Mouse (Mus musculus) bone marrow, adult 2 months (tissue): ENCODE measurements around the gene Gm11034. TPM values are rescaled to one million over a fixed set of nuclear protein-coding genes. Genes with fewer than 3 reads are reported as not detected.
A peak's percentile ranks its signal among the peaks of the same experiment; 100 is the strongest.

Experiments
- H3K27ac ChIP-seq: fragments of 200-500 bp; 2 replicates; pipeline ENCODE4 v1.5.1; 2012; ENCODE audit warnings: low read depth, mild to moderate bottlenecking, control low read depth, inconsistent platforms, low read length; ENCODE audit not compliant: control insufficient read depth, poor library complexity, insufficient read depth
- H3K4me1 ChIP-seq: fragments of 200-500 bp; 2 replicates; pipeline ENCODE4 v1.6.1; 2011; ENCODE audit warnings: low read length; ENCODE audit not compliant: control insufficient read depth, insufficient read depth
- H3K4me3 ChIP-seq: fragments of 200-500 bp; replicated peaks from 2 replicates; pipeline ENCODE3; 2011; ENCODE audit warnings: mild to moderate bottlenecking, low read depth, low read length, control low read depth; ENCODE audit not compliant: control insufficient read depth
- CTCF ChIP-seq: fragments of 200-500 bp; IDR thresholded peaks from 2 replicates; pipeline ENCODE4 v1.5.1; 2011; ENCODE audit warnings: low read length, control low read depth; ENCODE audit not compliant: control insufficient read depth, insufficient read depth
- POLR2A ChIP-seq: fragments of 200-500 bp; IDR thresholded peaks from 2 replicates; pipeline ENCODE4 v1.6.1; 2011; ENCODE audit warnings: low read depth, mild to moderate bottlenecking, control low read depth, low read length, borderline replicate concordance; ENCODE audit not compliant: control insufficient read depth
- WGBS: fragments of 180-500 bp; shearing (Covaris S2); methylation state at CpG from one replicate; pipeline ENCODE4 v1.1.7; 2018; 5-methylcytosine and 5-hydroxymethylcytosine counted together
- polyA plus RNA-seq: library from polyadenylated mRNA; stranded (reverse); fragments of >200 nt; gene quantifications from 2 replicates; pipeline ENCODE4 v1.2.4, GENCODE M21; 2011; ENCODE audit warnings: low replicate concordance; ENCODE audit not compliant: missing spikeins, insufficient read depth, insufficient read length

The Gm11034 gene
- polyA plus RNA-seq, 1 experiment: not detected

GRCm38 (mm10) chr8:72169098-72169668 lies 44.3 kb downstream of the Gm11034 start:
- H3K27ac ChIP-seq: peak overlapping the region; percentile 95
- no peak for TF ChIP-seq CTCF
- no peak for TF ChIP-seq POLR2A
- WGBS: 55% methylated on average over 3 of the region's 3 CpGs
- peaks cover 8% of the 10 kb centered on the region for H3K4me1 ChIP-seq
- no peak overlapping the region for H3K4me3 ChIP-seq

Other genes with a start within 250 kb of the Gm11034 start
- gene Cyp4f18, start 204.0 kb downstream of the Gm11034 start, polyA plus RNA-seq: 48.0 and 160 TPM in 2 replicates
- not detected in 2 replicates for gene Olfr372, start 172.4 kb downstream of the Gm11034 start, polyA plus RNA-seq
- not detected in 2 replicates for gene Olfr373, start 130.5 kb downstream of the Gm11034 start, polyA plus RNA-seq
- gene Olfr374, start 106.6 kb downstream of the Gm11034 start, polyA plus RNA-seq: 0.18 and 0.30 TPM in 2 replicates
- gene Tpm4, start 78.7 kb downstream of the Gm11034 start, polyA plus RNA-seq: 80.7 and 138 TPM in 2 replicates
- 36.5 and 38.5 TPM in 2 replicates for gene Rab8a, start 52.4 kb downstream of the Gm11034 start, polyA plus RNA-seq
- 6.4 and 7.7 TPM in 2 replicates for gene Hsh2d, start 24.0 kb downstream of the Gm11034 start, polyA plus RNA-seq
- not detected in 2 replicates for gene Cib3, start 799 bp downstream of the Gm11034 start, polyA plus RNA-seq
- 34.8 and 47.9 TPM in 2 replicates for gene Fam32a, start 6.1 kb upstream of the Gm11034 start, polyA plus RNA-seq
- 27.1 and 51.8 TPM in 2 replicates for gene Ap1m1, start 26.4 kb upstream of the Gm11034 start, polyA plus RNA-seq
- 514 and 1,002 TPM in 2 replicates for gene Gm10282, start 91.6 kb upstream of the Gm11034 start, polyA plus RNA-seq
- 123 and 179 TPM in 2 replicates for gene Klf2, start 105.4 kb upstream of the Gm11034 start, polyA plus RNA-seq
- 29.1 and 46.4 TPM in 2 replicates for gene Eps15l1, start 207.8 kb upstream of the Gm11034 start, polyA plus RNA-seq
- gene Calr3, start 230.2 kb upstream of the Gm11034 start, polyA plus RNA-seq: not detected in 2 replicates
- 1.6 and 4.1 TPM in 2 replicates for gene 1700030K09Rik, start 230.2 kb upstream of the Gm11034 start, polyA plus RNA-seq